Comparison of ENCODE assay signal across 23 mouse cellular contexts in genomic region chr8:8244599-8244998, GRCm38 (mm10).
"Had no signal": no experiment of that assay in that cellular context is flagged by ENCODE, and none has a peak within 500 bp of the region (broad histone marks: within the 10 kb centered on the region; RNA-seq: fewer than 3 reads in every experiment).

No protein-coding gene starts in this region.

- H3K9ac ChIP-seq: heart, embryonic 12.5 days; hindbrain, embryonic 13.5 days; hindbrain, embryonic 15.5 days; limb, embryonic 12.5 days; liver, embryonic 13.5 days had no signal

- H3K27me3 ChIP-seq: heart, embryonic 12.5 days; hindbrain, embryonic 13.5 days; hindbrain, embryonic 15.5 days; liver, embryonic 13.5 days had no signal

- ATAC-seq: inflammation-experienced regulatory T-cells, adult 6 months had no signal

- H3K4me3 ChIP-seq: gastrocnemius, adult 2 months; heart, embryonic 10.5 days; heart, embryonic 12.5 days; hindbrain, embryonic 13.5 days; hindbrain, embryonic 15.5 days; layer of hippocampus, adult 2 months; left cerebral cortex, adult 2 months; limb, embryonic 10.5 days; limb, embryonic 12.5 days; liver, embryonic 13.5 days had no signal

- H3K27ac ChIP-seq: gastrocnemius, adult 2 months; heart, embryonic 10.5 days; hindbrain, embryonic 13.5 days; hindbrain, embryonic 15.5 days; layer of hippocampus, adult 2 months; left cerebral cortex, adult 2 months; limb, embryonic 10.5 days; limb, embryonic 12.5 days; liver, embryonic 13.5 days had no signal

- DNase-seq: gastrocnemius, adult 2 months; gastrocnemius, postnatal 10 days; gastrocnemius, postnatal 25 days; heart, adult 18-20 months; heart, postnatal 14 days; heart, postnatal 36 days; kidney, adult 18-20 months; kidney, adult 8-10 months; kidney, postnatal 10 days; kidney, postnatal 25 days; kidney, postnatal 4 days; liver; liver, embryonic 13.5 days had no signal

- H3K4me2 ChIP-seq: heart, embryonic 12.5 days; hindbrain, embryonic 13.5 days; hindbrain, embryonic 15.5 days; limb, embryonic 12.5 days; liver, embryonic 11.5 days; liver, embryonic 13.5 days had no signal

- H3K36me3 ChIP-seq: heart, embryonic 10.5 days; heart, embryonic 12.5 days; hindbrain, embryonic 13.5 days; hindbrain, embryonic 15.5 days; limb, embryonic 10.5 days; limb, embryonic 12.5 days; liver, embryonic 13.5 days had no signal

- H3K4me1 ChIP-seq: liver, embryonic 13.5 days had no signal

- H3K9me3 ChIP-seq: heart, embryonic 10.5 days; heart, embryonic 12.5 days; hindbrain, embryonic 13.5 days; hindbrain, embryonic 15.5 days; limb, embryonic 10.5 days; limb, embryonic 12.5 days; liver, embryonic 13.5 days had no signal
